Mouse (Mus musculus) Muller cell, postnatal 12 days (primary cell): ENCODE data around the gene Btd.
"Not testable (repeated sequence)": the region's sequence is repeated elsewhere in the genome, so short reads cannot be mapped to it uniquely, and the experiment has no call there.

Experiments
- DNase-seq: peaks from one replicate; pipeline ENCODE4 v3.0.0-alpha.2; 2015; ENCODE audit errors: inconsistent ontology term

Gene Btd

DNA sequence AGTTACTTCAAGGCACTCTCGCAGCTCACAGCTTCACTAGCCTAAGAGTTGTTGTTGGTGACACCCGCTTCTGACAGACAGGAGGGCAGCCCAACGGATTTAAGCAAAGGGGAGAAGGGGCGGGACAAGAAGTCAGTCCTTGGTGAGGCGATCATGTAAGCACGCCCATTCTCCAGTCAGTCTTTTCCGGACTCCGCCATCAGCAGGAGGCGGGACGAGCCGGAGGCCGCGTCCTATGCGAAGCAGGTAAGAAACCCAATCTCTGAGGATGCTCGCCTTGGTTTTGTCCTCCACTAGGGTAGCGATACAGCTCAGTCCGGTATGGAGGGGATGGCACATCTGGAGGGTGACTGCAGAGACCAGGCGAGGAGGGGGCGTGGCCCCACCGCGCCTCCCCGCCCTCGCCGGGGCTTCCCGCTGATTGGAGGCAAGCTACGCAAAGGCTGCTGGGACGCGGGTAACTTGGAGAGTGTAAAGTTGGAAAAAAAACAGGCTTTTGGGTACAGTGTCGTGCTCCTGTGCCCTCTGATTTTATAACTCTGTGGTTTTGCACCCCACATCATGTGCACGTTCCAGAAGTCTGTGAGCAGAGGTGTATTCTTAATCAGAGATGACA, at the start of gene Btd, which contains the start of gene Hacl1:
Btd (plus strand) TSS at position 139 of the 616 bp plus-strand sequence.
Hacl1 (minus strand) TSS at position 397 of the 616 bp plus-strand sequence.
- DNase-seq, result peak; percentile 95

DNA sequence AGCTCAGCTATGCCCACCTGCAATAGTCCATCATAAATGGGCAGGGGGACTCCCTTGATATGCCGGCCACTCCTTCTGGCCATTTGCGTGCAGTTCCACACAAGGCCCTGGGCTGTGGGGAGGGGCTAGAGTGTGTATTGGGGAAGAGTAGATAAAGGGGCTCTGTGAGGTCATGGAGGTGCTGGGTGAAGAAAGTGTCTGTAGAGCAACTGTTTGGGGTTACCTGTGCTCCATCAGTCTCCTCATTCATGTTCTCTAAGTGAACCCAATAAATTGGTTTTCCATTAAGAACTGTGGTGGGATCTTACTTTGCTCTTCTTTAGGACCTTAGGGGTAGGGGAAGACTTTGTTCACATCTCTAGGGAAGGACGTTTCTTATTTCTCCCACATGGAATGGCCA, 49.6 kb upstream of the Btd start, which contains the start of gene Colq:
Colq (minus strand) TSS at position 101 of the 400 bp plus-strand sequence.
- DNase-seq, result no peak

DNA sequence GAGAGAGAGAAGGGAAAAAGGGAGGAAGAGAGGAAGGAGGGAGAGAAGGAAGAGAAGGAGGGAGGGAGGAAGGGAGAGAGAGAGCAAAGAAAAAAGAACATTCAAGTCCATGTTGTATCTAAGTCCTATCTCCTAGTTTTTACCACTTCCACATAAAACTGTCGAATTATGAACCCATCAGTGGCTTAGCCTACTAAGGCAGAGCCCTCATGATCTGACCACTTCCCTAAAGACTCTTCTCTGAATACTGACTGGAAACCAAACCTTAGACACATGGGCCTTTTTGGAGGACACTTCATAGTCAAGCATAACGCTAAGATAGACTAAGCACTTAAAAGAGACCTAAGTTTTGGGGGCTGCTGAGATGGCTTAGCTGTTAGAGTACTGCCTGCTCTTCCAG, 47.8 kb upstream of the Btd start:
- DNase-seq, result no peak

- peak; percentile 10 for DNase-seq
Observed at GRCm38 (mm10) chr14:31594693-31595092, 46.1 kb upstream of the Btd start.

- DNase-seq, result no peak
Observed at GRCm38 (mm10) chr14:31596408-31596807, 44.4 kb upstream of the Btd start.

DNA sequence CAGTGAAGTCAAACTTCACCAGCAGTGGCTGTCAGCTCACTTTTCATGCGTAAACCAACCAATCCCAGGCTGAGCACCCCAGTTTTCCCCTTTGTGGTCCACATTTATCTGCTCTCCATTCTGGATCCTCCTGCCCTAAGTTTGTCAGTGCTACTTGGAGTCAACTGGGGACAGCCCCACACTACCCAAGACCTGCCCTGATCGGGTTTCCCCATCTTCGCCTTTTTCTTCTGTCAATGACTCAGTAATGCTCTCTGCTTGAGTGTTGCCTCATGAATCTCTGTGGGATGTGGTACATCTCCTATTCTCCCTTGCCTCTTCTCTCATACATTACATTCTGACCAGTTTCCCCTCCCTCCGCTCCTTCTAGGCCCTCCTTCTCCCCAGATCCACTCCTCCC, 43.4 kb upstream of the Btd start:
- DNase-seq, result no peak

DNA sequence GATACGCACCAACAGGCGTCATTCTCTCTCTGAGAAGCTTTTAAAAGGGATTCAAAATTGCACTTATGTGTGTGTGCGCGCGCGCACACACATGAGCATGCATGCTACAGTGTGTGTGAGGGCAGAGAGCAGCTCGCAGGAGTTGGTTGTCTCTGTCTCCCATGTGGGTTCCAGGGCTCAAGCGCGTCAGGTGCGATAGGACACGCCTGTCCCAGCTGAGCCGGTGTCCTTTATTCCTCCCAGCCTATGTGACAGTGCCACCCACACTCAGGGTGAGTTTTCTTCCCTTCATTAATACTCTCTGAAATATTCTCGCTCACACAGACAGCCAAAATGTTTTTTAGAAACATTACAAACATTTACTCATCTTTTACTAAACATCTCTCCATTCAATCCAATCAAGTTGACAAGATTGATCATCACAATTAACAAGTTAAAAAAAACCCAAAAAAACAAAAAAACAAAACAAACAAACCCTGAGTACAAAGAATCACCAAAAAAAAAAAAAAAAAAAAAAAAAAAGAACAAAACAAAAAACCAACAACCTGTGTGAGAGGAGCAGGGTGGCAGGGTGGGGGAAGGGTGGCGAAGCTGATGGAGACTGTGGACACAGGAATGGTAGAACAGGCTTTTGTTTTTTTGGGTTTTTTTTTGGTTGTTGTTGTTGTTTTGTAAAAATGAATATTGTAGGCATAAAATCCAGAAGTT, 38.8 kb upstream of the Btd start:
- no peak for DNase-seq

- DNase-seq, result not testable (repeated sequence)
Observed at GRCm38 (mm10) chr14:31602616-31602979, 38.2 kb upstream of the Btd start.

DNA sequence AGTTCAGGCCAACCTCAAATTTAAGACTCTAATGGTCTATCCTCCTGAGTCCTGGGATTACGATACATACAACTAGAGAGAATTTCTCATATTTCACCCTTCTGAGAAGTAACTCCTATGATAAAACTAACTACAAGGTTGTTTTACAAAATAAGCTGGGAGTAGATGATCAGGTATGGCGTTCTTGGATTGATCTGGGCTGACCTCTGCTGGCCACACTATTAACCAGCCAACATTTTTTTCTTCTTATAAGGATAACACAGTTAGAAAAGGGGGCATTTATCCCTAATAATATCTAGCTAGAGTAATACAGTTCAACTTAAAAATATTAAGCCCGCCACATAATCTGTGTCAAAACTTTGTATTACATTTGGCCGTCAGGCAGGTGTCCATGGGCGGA, 35.9 kb upstream of the Btd start:
- DNase-seq, result no peak

DNA sequence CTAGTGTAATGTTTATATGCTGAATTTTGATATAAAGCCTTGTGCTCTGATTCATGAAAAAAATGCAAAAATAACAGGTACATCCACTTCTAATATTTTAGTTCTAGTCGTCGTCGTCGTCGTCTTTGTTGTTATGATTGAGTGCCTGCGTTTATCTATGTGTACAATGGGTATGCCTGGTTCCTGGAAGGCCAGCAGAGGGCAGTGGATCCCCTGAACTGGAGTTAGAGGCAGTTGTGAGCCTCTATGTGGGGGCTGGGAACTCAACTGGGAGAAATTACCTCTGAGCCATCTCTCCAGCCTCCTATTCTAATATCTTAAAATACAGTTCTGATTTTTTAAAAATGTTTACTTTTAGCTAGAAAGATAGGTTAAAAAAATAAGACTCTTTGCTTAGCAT, 35.3 kb upstream of the Btd start:
- DNase-seq, result no peak

- DNase-seq, result no peak
Observed at GRCm38 (mm10) chr14:31611986-31612385, 28.8 kb upstream of the Btd start.

GRCm38 (mm10) chr14:31613671-31614070, 27.2 kb upstream of the Btd start:
- DNase-seq, result peak; percentile 12

GRCm38 (mm10) chr14:31617204-31617603, 23.6 kb upstream of the Btd start:
- DNase-seq, result no peak

GRCm38 (mm10) chr14:31617997-31618396, 22.8 kb upstream of the Btd start:
- DNase-seq, result no peak

- DNase-seq, result no peak
Observed at GRCm38 (mm10) chr14:31620591-31621223, 20.1 kb upstream of the Btd start.

GRCm38 (mm10) chr14:31622748-31623147, 18.1 kb upstream of the Btd start:
- DNase-seq, result no peak

GRCm38 (mm10) chr14:31630677-31631076, 10.2 kb upstream of the Btd start:
- DNase-seq, result no peak

DNA sequence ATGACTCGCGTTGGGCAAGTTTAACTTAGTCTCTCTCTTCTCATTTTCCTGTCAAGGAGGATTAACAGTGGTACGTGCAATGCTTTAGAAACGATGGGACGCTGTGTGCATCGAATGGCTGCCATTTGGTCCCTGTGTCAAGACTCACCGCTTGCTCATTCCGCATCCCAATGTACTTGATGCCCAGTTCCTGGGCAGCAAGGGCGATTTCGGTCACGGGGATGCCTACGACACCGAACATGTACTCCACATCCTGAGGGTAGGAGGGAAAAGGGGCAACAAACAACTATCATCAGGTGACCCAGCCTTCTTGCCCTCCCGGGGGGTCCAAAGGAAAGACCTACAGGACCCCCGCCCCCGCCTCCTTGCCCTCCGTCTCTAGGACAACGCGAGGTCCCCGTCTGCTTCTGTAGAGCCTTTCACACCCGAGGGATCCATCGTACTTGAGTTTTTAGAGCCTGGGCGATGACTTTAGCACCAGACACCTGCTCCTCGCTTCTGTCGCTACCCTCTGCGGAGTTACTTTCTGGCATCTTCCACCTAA, 410 bp upstream of the Btd start, which contains the start of gene Gm49387:
Gm49387 (minus strand) TSS at position 533 of the 544 bp plus-strand sequence.
- no peak for DNase-seq

- no peak for DNase-seq
Observed at GRCm38 (mm10) chr14:31641506-31642155, 803 bp downstream of the Btd start.

DNA sequence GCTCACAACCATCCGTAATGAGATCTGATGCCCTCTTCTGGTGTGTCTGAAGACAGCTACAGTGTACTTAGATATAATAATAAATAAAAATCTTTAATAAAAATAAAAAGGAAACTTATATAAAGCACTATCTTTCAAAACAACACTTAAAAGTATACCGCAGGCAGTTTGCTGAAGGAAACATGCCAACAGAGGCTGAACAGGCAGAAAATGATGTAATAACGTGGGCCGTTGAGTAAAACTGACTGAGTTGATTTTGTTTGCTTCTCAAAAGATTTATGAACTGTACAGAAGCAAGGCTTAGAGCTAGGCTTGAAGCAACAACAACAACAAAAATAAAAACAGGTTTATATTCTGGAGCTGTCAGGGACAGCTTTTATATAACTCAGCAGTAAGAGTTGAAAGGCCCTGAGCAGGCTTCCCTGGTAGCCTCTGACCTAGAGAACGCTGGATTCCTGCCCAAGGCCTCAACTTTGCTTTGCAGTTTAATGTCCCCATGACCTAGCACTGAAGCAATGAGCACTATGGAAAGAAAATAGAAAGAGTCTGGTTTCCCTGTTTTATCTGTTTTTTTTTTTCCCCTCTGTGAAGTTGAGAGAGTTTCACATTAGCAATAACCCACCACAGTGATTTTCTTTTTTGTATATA, 3.5 kb downstream of the Btd start:
- no peak for DNase-seq

- no peak for DNase-seq
Observed at GRCm38 (mm10) chr14:31644931-31645547, 4.2 kb downstream of the Btd start.
